Mouse (Mus musculus): ENCODE data around the gene Snx32.

Snx32 gene

DNA sequence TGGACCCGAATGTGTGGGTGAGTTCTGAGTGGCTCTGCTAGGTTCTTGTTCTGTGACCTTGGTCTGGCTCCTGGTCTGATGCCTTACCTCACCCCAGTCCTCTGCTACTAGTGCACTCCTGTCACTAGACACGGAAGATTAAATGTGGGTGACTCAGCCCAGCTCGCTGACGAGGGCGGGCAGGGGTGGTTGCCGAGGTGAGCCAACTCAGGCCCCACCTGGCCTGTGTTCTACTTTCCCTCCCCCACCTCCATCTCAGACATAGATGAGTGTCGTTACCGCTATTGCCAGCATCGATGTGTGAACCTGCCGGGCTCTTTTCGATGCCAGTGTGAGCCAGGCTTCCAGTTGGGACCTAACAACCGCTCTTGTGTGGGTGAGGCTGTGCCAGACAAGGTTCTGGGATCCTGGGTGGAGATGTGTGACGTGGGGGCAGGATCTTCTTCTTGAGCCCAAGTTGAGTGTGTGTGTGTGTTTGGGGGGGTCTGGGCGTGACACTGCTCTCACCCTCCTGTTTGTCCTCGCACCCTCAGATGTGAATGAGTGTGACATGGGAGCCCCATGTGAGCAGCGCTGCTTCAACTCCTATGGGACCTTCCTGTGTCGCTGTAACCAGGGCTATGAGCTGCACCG, 32.6 kb downstream of the Snx32 start:
- DNase-seq: no peak

DNA sequence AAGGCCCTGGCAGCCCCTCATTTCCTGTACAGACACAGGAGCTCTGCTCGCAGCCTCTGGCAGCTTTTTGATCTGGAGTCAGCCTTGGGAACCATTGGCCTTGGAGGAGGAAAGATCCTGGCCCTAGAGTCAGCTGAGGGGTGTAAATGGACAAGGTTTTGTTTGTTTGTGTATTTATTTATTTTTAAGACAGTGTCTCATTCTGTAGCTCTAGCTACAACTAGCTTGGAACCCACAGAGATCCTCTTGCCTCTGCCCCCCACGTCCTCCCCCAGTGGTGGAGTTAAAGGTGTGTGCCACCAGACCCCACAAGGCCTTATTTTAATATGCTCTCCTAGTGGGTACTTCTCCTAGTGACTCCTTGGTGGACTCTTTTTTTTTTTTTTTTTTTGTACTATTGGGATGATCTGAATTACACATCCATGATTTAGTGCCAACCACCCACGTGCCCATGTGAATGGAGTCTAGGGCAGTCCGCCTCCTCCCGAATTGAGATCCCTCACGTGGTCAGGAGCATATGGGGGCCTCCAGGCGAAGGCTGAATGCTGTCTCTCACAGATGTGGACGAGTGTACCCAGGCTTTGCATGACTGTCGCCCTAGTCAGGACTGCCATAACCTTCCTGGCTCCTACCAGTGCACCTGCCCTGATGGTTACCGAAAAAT, 33.2 kb downstream of the Snx32 start:
- DNase-seq: peak; percentile 41

DNA sequence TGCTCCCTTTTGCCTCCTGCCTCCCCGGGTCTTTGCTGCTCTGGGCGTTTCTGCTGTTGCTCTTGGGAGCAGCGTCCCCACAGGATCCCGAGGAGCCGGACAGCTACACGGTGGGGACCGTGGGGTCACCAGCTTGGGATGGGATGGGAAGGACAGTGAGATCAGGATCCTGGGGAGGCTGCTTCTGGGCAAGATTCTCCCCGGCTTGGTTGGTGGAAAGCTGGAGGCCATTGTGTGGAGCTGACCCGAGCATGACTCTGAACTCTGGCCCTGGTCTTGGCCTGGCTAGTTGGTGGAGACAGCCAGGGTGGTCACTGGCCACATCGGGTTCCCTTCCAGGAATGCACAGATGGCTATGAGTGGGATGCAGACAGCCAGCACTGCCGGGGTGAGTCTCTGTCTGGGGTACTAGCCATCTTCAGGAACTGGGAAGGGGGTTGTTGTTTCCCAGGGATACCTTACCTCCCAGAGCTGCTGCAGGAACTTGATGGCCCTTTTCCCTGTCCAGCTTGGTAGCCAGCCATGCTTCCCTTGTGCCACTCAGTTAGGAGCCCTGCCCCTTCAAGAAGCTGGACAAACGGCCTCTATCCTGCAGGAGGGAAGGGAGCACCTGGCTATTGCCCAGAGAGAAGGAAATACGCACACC, 35.1 kb downstream of the Snx32 start:
- DNase-seq: peak; percentile 60

DNA sequence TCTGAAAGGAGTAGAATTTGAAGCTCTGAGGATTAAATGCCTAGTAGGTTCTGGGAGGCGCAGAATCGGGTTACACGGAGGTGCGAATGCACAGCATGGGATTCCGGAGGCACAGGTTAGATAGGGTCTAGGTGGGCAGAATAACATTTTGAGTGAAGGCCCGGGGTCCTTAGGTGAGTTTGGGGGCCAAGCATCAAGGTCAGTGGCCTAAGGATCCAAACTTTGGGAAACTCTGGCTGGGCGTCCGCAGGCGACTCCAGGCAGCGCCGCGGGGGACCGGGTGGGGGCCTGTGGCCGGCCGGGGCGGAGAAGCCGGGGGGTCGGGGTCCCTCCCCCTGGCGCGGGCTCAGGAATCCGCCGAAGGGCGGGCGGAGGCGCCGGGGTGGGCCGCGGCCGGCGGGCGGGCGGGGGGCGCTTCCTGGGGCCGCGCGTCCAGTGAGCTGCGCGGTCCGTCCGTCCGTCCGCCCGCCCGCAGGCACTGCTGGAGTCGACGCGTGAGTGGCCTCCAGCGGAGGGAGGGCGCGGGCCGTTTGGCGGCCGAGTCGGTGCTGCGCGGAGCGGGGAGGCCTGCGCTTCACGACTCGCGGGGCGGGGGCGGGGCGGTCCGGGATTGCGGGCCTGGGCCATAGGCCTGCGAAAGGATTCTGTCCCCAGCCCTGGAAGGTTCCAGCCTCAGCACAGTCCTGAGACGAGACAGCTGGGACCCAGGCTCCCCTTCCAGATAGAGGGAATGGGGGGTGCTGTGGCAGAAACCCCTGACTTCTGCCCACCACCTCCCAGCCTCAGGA, 35.9 kb downstream of the Snx32 start:
- peak; percentile 38 for DNase-seq

DNA sequence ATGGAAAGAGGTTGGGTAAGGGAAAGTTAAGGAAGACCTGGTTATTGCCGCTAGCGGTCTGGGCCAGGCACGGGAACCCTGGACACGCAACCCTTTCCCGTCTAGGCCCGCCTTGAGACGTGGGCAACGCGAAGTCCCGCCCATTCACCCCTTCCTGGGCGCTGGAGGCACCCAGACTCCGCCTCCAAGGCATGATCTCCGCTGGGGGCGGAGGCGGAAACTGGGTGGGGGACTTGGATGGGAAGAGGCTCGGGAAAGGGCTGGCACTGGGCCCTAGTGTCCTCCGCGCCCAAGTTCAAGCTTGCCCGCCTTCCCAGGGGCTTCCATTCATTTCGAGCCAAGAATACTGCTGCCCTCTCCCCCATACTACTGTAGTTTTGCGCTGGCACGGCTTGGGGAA, 36.6 kb downstream of the Snx32 start, which contains the start of gene Efemp2:
Gene Efemp2 (plus strand): TSS at position 235 of the 400 bp plus-strand sequence.
- peak; percentile 66 for DNase-seq

DNA sequence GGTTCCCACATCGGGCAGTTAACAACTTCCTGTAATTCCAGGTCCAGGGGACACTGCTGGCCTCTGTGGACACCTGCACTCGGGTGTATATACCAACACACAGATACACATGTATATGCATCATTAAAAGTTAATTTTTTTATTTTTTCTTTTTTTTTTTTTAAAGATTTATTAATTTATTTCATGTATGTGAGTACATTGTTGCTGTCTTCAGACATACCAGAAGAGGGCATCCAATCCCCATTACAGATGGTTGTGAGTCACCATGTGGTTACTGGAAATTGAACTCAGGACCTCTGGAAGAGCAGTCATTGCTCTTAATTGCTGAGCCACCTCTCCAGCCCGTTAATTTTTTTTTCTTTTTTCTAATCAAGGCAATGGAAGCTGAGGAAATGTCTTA, 37.5 kb downstream of the Snx32 start:
- no peak for DNase-seq

DNA sequence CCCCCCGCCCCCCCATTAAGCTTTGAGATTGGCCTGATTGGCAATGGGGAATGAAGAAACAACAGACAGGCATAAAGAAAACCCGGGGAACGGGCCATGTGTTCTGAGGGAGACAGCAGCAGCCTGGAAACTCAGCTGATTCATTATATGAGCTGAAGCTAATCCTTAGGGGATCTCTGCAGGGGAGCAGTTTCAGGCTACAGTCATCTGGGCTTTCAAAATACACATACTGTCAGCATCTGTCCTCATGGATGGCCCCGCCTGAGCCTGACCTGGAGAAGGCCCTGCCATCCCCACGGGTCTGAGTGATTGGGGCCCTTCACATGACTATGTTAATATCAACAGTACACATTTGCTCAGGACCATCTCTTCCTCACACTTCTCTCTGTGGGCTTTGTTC, 38.5 kb downstream of the Snx32 start:
- no peak for DNase-seq

DNA sequence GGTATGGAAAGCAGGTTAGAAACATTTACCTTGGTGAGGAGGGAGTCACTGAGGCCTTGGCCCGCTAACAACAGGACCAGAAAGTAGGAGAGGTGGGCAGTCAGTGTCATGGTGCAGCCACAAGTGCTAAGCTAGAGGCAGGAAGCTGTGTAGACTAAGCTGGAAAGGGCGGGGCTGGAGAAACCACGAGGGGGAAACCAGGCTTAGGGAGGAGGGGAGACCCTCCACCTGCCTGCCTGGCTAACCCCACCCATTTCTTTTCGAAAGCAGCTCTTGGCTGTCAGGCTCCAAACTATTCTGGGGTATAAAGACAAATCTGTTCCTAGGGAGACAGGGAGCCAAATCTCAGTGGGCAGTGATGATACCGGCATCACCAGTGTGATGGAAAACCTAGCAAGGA, 42.0 kb downstream of the Snx32 start, which contains the start of gene Ctsw:
Gene Ctsw (minus strand): TSS at position 134 of the 400 bp plus-strand sequence.
- no peak for DNase-seq

DNA sequence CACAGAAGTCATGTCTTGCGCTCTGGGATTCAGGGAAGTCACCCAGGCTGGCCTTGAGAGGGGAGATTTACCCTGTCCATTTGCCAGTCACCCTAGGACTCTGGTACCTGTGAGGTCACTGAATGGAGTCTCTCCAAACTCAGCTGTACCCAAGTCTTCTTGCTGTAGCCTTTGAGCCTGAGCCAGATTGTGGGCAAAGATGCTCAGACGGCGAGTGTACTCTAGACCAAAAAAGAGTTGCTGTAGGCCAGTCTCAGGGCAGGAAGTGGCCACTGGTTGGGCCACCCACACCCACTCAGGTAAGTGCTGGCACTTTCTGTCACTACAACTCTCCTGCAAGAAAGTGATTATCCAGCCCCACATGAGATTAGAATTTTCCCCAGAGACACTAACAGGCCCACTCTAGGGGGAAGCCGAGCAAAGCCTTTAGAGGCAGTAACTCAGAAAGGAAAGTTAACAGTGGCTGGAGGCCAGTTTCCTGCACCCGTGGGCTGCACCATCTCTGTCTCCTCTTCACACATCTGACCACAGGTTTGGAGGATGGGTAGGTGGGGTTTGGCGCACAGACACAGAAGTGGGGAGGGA, 43.3 kb downstream of the Snx32 start:
- no peak for DNase-seq

DNA sequence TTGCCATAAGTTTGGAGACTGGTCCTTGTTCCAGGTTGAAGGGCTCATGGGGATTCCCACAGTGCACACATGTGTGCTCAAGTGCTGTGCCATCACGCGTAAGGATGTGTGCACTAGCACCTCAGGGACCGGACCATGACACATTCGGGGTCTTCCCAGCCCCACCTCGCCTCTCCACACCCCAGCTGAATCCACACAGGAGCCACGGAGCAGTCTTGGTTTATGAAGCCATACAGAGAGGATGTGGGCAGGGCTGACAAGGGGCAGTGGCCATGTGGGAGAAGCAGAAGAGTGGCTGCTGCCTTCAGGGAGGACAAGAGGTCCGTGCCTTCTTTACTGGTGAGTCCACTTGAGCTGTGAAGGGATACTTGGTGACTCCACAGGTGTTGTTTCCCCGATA, 45.3 kb downstream of the Snx32 start:
- DNase-seq: no peak

DNA sequence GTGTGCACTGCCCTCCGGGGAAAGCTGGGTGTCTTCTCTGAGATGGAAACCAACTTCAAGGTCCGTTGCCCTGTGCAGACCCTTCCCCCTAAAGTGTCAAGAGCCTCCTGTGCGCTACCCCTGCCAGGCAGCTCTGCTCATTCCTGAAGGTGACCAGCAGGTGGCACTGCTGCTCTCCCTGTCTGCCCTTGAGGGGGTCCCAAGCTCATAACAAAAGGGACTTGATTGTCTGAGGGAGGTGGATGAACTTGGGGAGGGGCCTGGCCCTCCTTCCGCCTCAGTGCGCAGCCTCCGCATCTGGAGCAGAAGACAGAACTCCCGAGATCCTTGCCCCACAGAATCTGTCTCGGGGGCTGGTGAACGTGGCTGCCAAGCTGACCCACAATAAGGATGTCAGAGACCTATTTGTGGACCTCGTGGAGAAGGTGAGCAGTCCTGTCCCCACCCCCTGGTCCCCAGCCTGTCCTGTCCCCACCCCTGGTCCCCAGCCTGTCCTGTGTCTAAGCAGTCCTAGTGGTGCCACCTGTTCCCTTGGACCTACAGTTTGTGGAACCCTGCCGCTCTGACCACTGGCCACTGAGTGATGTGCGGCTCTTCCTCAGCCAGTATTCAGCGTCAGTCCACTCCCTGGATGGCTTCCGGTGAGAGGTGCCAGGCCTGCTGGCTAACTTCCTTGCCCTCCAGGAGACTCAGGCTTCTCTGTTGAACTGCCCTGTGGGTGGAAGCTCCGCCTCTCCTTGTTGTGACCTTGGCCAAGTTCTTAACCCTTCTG, 46.4 kb downstream of the Snx32 start:
- peak; percentile 73 for DNase-seq

DNA sequence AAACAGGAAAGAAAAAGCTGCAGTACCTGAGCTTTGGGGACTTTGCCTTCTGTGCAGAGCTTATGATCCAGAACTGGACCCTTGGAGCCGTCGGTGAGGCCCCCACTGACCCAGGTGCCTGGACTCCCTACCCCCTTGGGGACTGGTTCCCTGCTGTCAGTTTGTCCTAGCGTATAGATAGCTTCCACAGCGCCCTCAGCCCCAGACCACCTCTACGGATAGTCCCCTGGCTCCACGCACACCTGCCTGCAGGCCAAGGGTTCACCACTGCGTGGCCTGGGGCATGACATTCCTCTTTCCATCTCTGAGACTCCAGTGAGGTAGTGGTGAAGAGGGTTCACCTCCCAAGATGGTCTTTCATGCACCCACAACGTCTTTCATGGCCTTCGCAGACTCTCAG, 47.1 kb downstream of the Snx32 start:
- peak; percentile 26 for DNase-seq

DNA sequence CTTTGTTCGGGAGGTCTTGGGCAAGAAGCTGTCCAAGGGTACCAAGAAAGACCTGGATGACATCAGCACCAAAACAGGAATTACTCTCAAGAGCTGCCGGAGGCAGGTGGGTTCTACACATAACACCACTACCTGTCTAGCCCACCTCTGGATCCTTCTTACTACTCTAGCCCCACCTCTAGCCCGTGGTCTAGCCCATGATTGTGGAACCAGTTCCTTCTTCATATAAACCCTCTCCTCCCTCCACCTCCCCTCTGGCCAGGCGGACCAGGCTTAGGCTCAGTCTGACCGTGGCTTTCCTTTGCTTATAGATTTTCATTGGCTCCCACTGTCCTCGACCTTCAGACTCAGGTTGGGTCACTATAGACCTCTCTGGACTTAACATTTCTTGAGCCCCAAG, 48.9 kb downstream of the Snx32 start:
- DNase-seq: no peak

DNA sequence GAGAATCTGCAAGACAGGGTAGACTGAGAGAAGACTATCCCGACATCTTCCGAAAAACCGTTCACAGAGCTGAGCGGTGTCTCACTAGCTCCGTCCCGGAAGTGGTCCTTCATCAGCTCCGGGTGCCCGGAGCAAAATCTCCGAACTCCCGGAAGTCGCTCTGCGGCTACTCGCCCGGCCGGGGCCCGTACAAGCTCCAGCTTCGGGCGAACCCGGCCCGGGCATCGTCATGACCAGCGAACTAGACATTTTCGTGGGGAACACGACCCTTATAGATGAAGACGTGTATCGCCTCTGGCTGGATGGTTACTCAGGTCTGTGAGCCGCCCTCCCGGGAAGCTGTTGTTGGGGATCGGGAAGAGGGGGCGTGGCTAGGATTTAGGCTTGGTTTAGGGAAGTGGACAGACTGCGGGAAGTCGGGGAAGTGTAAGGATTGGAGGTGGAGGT, 49.9 kb downstream of the Snx32 start, which contains the start of gene Fibp:
Gene Fibp (plus strand): TSS at position 151 of the 447 bp plus-strand sequence.
- DNase-seq: peak; percentile 85

DNA sequence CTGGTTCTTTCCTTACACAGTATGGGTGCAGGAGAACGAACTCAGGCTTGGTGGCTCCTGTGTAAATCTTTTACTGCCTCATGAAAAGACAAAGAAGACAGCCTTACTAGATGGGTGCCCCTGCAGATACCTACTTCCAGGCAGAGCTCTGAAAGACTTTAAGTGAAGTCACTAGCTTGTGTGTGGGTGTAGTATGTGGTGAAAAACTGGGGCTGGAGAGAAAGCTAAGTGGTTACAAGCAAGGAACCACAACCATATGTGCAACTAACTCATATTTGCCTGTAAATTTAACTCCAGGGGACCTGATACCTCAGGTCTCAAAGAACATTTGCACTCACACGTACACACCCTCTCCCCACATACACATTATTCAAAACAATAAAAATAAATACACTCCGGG, 50.4 kb downstream of the Snx32 start:
- DNase-seq: no peak

DNA sequence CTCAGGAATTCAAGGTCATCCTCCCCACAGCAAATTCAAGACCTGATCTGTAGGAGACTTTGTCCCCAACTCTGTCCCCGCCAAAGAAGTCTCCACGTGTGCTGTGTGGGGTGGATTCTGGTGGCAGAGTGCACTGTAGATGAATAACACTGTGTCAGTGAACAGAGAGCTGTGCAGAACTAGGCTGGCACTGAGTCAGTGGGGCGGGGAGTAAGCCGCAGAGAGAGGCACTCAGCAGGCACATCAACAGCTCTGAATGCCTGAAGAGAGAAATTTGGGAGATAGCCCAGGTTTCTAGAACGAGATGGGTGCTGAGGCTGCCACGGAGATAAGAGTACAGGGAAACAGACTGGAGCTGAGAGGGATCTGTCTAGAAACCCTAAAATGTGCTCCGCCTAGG, 51.3 kb downstream of the Snx32 start:
- no peak for DNase-seq

DNA sequence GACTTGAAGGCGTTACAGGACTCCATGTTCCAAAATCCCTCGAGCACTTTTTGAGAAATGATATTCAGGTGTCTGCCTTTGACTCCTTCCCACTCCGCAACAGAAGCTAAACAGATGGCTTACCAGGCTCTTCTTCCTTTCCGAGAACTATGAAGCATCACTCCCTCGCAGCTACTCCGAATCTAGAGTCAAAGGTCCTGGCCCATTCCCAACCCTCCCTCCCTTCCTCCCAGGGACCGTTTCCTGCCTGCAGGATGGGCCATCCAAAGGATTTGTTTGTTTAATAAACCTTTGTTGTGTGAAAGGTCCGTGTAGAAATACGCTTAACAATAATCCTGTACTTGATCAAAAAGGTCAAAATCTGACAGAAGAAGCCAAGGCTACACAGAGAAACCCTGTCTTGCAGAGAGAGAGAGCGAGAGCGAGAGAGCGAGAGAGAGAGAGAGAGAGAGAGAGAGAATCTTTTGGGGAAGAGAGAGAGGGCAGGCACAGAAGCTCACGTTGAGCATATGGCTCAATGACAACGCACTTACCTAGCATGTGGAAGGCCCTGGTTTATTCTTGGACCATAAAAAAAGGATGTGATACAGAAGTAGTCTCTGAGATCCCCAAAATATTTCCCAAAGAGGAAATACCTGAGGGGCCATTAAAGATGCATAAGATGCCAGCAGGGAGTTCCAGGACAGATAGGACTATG, 52.4 kb downstream of the Snx32 start, which contains the start of gene Ccdc85b:
Gene Ccdc85b (minus strand): TSS at position 149 of the 697 bp plus-strand sequence.
- no peak for DNase-seq

DNA sequence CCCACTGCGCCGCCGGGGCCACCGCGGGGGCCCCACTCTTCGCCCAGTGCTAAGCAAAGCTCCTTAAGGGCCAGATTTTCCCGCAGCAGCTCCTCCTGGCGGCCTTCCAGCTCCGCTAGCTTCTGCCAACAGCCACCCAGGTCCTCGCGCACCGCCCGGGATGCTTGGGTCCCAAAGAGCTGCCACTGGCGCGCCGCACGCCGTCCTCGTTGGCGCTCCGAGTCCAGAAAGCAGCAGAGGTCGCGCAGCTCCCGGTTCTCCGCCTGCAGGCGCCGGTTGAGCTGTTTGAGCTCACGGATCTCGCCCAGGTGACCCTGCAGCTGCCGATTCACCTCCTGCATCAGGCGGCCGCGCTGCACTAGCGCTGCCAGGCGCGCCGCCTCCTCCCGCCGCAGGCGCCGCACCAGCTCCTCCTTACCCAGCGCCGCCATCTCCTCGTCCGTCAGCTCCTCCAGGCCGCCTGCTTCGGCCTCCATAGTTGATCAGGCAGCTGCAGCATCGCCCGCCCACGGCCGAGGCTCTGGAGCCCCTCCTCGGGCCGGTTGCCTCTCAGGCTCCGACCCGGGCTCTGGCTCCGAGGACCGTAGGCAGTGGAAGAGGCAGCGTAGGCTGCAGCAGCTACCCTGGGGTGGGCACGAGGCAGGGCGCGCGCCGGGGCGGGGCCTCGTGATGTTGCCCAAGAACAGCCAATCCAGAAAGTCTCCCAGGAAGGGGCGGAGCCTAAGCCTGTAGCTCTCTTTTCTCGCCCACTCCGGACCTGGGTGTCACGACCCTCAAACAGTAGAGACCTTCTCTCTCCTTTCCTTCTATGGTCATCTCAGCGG, 53.2 kb downstream of the Snx32 start:
- peak; percentile 97 for DNase-seq

DNA sequence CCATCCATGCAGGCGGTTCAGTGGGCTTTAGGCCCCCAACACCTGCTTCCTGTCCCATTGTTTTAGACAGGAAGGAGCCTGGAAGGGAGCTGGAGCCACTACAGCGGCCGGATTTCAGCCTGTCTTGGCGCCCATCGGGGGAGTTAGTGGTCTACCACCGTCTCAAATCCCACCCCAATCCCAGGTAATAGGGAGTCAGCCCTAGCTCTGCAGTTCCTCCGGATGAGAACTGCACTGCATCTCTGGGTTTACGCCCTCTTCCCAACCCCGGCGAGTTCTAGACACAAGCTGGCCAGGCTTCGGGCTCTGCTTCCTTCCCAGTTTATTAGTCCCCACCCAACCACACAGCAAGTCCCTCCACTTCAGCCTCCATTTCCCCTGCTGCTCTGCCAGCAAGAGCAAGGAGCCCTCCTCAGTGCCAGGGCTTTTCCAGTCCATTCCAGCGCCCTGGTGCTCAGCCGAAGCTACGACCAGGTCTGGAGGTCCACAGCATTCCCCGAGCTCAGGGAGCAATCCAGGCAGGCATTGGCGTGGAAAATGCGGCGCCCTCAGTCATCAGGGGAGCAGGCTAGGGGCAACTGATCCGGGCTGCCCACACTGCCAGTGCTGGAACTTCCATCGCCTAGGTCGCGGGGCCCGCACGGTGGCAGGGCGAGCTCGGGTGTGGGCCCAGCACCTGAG, 54.0 kb downstream of the Snx32 start:
- DNase-seq: no peak

DNA sequence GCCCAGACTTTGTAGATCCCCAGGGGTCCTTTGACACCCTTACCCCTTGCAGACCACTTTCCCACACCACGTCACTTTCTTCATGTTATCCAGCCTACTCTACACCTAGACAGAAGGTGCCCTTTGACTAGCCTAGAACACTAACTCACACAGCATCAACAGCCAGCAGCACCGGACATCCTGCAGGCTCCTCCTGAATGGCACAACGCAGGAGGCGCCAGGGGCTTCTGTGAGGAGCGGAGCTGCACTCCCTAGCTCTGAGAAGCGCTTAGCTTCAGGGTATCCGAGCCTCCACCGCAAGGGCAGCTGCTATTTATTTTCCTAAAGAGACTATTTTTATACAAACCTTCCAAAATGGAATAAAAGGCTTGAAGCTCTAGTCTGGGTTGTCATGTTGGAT, 54.8 kb downstream of the Snx32 start:
- DNase-seq: no peak

All from cerebellum, adult 8-10 months (tissue).